Mouse (Mus musculus) kidney, embryonic 15.5 days (tissue): ENCODE results near the gene Gbp7. TPM values are rescaled to one million over a fixed set of nuclear protein-coding genes. Genes with fewer than 3 reads are reported as not detected.
"Not testable (repeated sequence)": the region's sequence is repeated elsewhere in the genome, so short reads cannot be mapped to it uniquely, and the experiment has no call there.

Experiments used
- ATAC-seq: fragments of 200-750 bp; cut with Nextera tagmentation; replicated peaks from 2 replicates; pipeline ENCODE4 v1.8.0; 2017; ENCODE audit warnings: moderate TSS enrichment; ENCODE audit not compliant: low FRiP score
- H3K27ac ChIP-seq: fragments of 300-500 bp; sonication (generic); 2 replicates; pipeline ENCODE4 v1.5.1; 2015; ENCODE audit warnings: mild to moderate bottlenecking, inconsistent platforms
- H3K27me3 ChIP-seq: fragments of 300-500 bp; sonication (generic); 2 replicates; pipeline ENCODE4 v1.6.1; 2015; ENCODE audit warnings: inconsistent platforms
- H3K36me3 ChIP-seq: fragments of 300-500 bp; sonication (generic); 2 replicates; pipeline ENCODE4 v1.6.1; 2015; ENCODE audit warnings: inconsistent platforms
- H3K4me1 ChIP-seq: fragments of 300-500 bp; sonication (generic); 2 replicates; pipeline ENCODE4 v1.6.1; 2015; ENCODE audit warnings: inconsistent platforms
- H3K4me2 ChIP-seq: fragments of 300-500 bp; sonication (generic); 2 replicates; pipeline ENCODE4 v1.6.1; 2015; ENCODE audit warnings: moderate library complexity, mild to moderate bottlenecking, inconsistent platforms
- H3K4me3 ChIP-seq: fragments of 300-500 bp; sonication (generic); replicated peaks from 2 replicates; pipeline ENCODE4 v1.5.1; 2015; ENCODE audit warnings: mild to moderate bottlenecking, inconsistent platforms
- H3K9ac ChIP-seq: fragments of 300-500 bp; sonication (generic); 2 replicates; pipeline ENCODE4 v1.6.1; 2015; ENCODE audit warnings: mild to moderate bottlenecking, inconsistent platforms
- H3K9me3 ChIP-seq: fragments of 300-500 bp; sonication (generic); replicated peaks from 2 replicates; pipeline ENCODE4 v1.6.1; 2016; ENCODE audit warnings: inconsistent platforms
- WGBS: fragments of 180-500 bp; shearing (Covaris S2); methylation state at CpG from one replicate; pipeline ENCODE4 v1.1.7; 2015; ENCODE audit warnings: mixed read lengths; 5-methylcytosine and 5-hydroxymethylcytosine counted together
- polyA plus RNA-seq: library from polyadenylated mRNA; unstranded; fragments of >200 nt; fragmentation: Nextera tagmentation; extraction: Ambion mirVana; gene quantifications from 2 replicates; pipeline ENCODE4 v1.2.1, GENCODE M21; 2015

Gbp7 gene
- polyA plus RNA-seq, 1 experiment from 2014 or later = 3.3 TPM

- Histone ChIP-seq H3K4me3 (no peak overlapping the region), H3K27me3 (peaks cover 4% of the 10 kb centered on the region; the same call in 1 of the 2 replicates), H3K9ac (no peak overlapping the region), H3K36me3 (no peaks in the 10 kb centered on the region), H3K4me2 (no peak overlapping the region), H3K27ac (no peak overlapping the region), H3K9me3 (no peaks in the 10 kb centered on the region), H3K4me1 (peaks cover 6% of the 10 kb centered on the region)
- 89% methylated on average over 3 of the region's 3 CpGs for WGBS
- ATAC-seq = no peak
These were observed 3.0 kb downstream of the Gbp7 start for GRCm38 (mm10) chr3:142533185-142533584.

GRCm38 (mm10) chr3:142535667-142536066, 5.5 kb downstream of the Gbp7 start:
- Histone ChIP-seq H3K9ac (no peak overlapping the region), H3K9me3 (no peaks in the 10 kb centered on the region), H3K27me3 (peaks cover 4% of the 10 kb centered on the region; the same call in 1 of the 2 replicates), H3K4me3 (no peak overlapping the region), H3K27ac (no peak overlapping the region), H3K4me1 (0 out of 2 replicates have a peak, but pooled peaks cover 2% of the 10 kb centered on the region), H3K36me3 (no peaks in the 10 kb centered on the region), H3K4me2 (no peak overlapping the region)
- 64% methylated on average over 1 of the region's 1 CpGs for WGBS
- no peak for ATAC-seq

GRCm38 (mm10) chr3:142541391-142541790, 11.2 kb downstream of the Gbp7 start:
- Histone ChIP-seq H3K27ac (no peak overlapping the region), H3K4me3 (no peak overlapping the region), H3K4me1 (no peaks in the 10 kb centered on the region), H3K4me2 (no peak overlapping the region), H3K9ac (no peak overlapping the region), H3K9me3 (no peaks in the 10 kb centered on the region), H3K27me3 (no peaks in the 10 kb centered on the region), H3K36me3 (no peaks in the 10 kb centered on the region)
- 87% methylated on average over 6 of the region's 6 CpGs for WGBS
- no peak for ATAC-seq

GRCm38 (mm10) chr3:142542776-142543175, 12.6 kb downstream of the Gbp7 start:
- not testable (repeated sequence) for H3K4me1 ChIP-seq, H3K9ac ChIP-seq, H3K4me3 ChIP-seq, H3K27ac ChIP-seq, H3K9me3 ChIP-seq, H3K4me2 ChIP-seq, H3K27me3 ChIP-seq, ATAC-seq, H3K36me3 ChIP-seq
- WGBS = 82% methylated on average over 12 of the region's 12 CpGs

GRCm38 (mm10) chr3:142546690-142547089, 16.5 kb downstream of the Gbp7 start:
- H3K36me3 ChIP-seq = no peaks in the 10 kb centered on the region
- 73% methylated on average over 3 of the region's 3 CpGs for WGBS
- no peak overlapping the region for H3K4me3 ChIP-seq
- H3K27ac ChIP-seq = no peak overlapping the region
- no peaks in the 10 kb centered on the region for H3K27me3 ChIP-seq
- H3K4me2 ChIP-seq = no peak overlapping the region
- H3K4me1 ChIP-seq = no peaks in the 10 kb centered on the region
- no peaks in the 10 kb centered on the region for H3K9me3 ChIP-seq
- H3K9ac ChIP-seq = no peak overlapping the region
- no peak for ATAC-seq

- Histone ChIP-seq H3K9ac (no peak overlapping the region), H3K9me3 (no peaks in the 10 kb centered on the region), H3K4me3 (no peak overlapping the region), H3K36me3 (no peaks in the 10 kb centered on the region), H3K4me2 (no peak overlapping the region), H3K4me1 (no peaks in the 10 kb centered on the region), H3K27ac (no peak overlapping the region), H3K27me3 (no peaks in the 10 kb centered on the region)
- ATAC-seq = no peak
- 91% methylated on average over 3 of the region's 3 CpGs for WGBS
These were observed 20.0 kb downstream of the Gbp7 start for GRCm38 (mm10) chr3:142550052-142550676.

GRCm38 (mm10) chr3:142554601-142555000, 24.5 kb downstream of the Gbp7 start:
- no peak overlapping the region for H3K4me2 ChIP-seq
- no peak overlapping the region for H3K4me3 ChIP-seq
- H3K4me1 ChIP-seq = peaks cover under 1% of the 10 kb centered on the region; the same call in 1 of the 2 replicates
- ATAC-seq = no peak
- no peaks in the 10 kb centered on the region for H3K27me3 ChIP-seq
- no peaks in the 10 kb centered on the region for H3K36me3 ChIP-seq
- no peak overlapping the region for H3K9ac ChIP-seq
- H3K9me3 ChIP-seq = no peaks in the 10 kb centered on the region
- H3K27ac ChIP-seq = no peak overlapping the region
- 74% methylated on average over 1 of the region's 1 CpGs for WGBS

- H3K4me1 ChIP-seq = peaks cover 8% of the 10 kb centered on the region; the same call in 1 of the 2 replicates
These were observed 25.5 kb downstream of the Gbp7 start for GRCm38 (mm10) chr3:142555623-142556022.

GRCm38 (mm10) chr3:142559632-142560228, 29.6 kb downstream of the Gbp7 start, which contains the start of gene Gbp3:
TSS of gene Gbp3 (plus strand) at chr3:142560026.
- WGBS = 13% methylated on average over 3 of the region's 3 CpGs
- H3K36me3 ChIP-seq = no peaks in the 10 kb centered on the region
- H3K9me3 ChIP-seq = no peaks in the 10 kb centered on the region
- peak within 1 kb of the TSS; percentile 68 for H3K4me2 ChIP-seq
- H3K4me1 ChIP-seq = peaks cover 8% of the 10 kb centered on the region; the same call in 1 of the 2 replicates
- peak within 1 kb of the TSS; percentile 49 for H3K4me3 ChIP-seq
- peak within 1 kb of the TSS; percentile 21; the same call in 1 of the 2 replicates for H3K9ac ChIP-seq
- H3K27ac ChIP-seq = peak within 1 kb of the TSS; percentile 32; the same call in 1 of the 2 replicates
- no peak for ATAC-seq
- H3K27me3 ChIP-seq = no peaks in the 10 kb centered on the region

More at GRCm38 (mm10) chr3:142555623-142556022, 25.5 kb downstream of the Gbp7 start:
- no peak overlapping the region for H3K9ac ChIP-seq
- 86% methylated on average over 11 of the region's 11 CpGs for WGBS
- no peak overlapping the region for H3K4me3 ChIP-seq
- H3K36me3 ChIP-seq = no peaks in the 10 kb centered on the region
- no peak overlapping the region for H3K4me2 ChIP-seq
- no peak overlapping the region for H3K27ac ChIP-seq
- H3K27me3 ChIP-seq = no peaks in the 10 kb centered on the region
- no peak for ATAC-seq
- no peaks in the 10 kb centered on the region for H3K9me3 ChIP-seq

- H3K4me2 ChIP-seq = peak overlapping the region; percentile 68
- peak; percentile 93 for ATAC-seq
These were observed 30.3 kb downstream of the Gbp7 start for GRCm38 (mm10) chr3:142560296-142560948.

GRCm38 (mm10) chr3:142561045-142561646, 31.0 kb downstream of the Gbp7 start:
- no peak overlapping the region for H3K4me3 ChIP-seq
- 89% methylated on average over 14 of the region's 14 CpGs for WGBS
- no peaks in the 10 kb centered on the region for H3K27me3 ChIP-seq
- H3K9ac ChIP-seq = no peak overlapping the region
- H3K9me3 ChIP-seq = no peaks in the 10 kb centered on the region
- no peak overlapping the region for H3K4me2 ChIP-seq
- ATAC-seq = no peak
- no peak overlapping the region for H3K27ac ChIP-seq
- H3K36me3 ChIP-seq = no peaks in the 10 kb centered on the region
- peaks cover 8% of the 10 kb centered on the region; the same call in 1 of the 2 replicates for H3K4me1 ChIP-seq

More at GRCm38 (mm10) chr3:142560296-142560948, 30.3 kb downstream of the Gbp7 start:
- H3K4me1 ChIP-seq = peaks cover 8% of the 10 kb centered on the region; the same call in 1 of the 2 replicates
- 9% methylated on average over 12 of the region's 12 CpGs for WGBS
- peak overlapping the region; percentile 49 for H3K4me3 ChIP-seq
- no peaks in the 10 kb centered on the region for H3K36me3 ChIP-seq
- H3K27ac ChIP-seq = 0 out of 2 replicates have a peak overlapping the region, but pooled peaks have one; percentile 32
- peak overlapping the region; percentile 21; the same call in 1 of the 2 replicates for H3K9ac ChIP-seq
- H3K9me3 ChIP-seq = no peaks in the 10 kb centered on the region
- H3K27me3 ChIP-seq = no peaks in the 10 kb centered on the region
